Mouse (Mus musculus): Measurements from ENCODE around the gene Baz2b.

Gene Baz2b

DNA sequence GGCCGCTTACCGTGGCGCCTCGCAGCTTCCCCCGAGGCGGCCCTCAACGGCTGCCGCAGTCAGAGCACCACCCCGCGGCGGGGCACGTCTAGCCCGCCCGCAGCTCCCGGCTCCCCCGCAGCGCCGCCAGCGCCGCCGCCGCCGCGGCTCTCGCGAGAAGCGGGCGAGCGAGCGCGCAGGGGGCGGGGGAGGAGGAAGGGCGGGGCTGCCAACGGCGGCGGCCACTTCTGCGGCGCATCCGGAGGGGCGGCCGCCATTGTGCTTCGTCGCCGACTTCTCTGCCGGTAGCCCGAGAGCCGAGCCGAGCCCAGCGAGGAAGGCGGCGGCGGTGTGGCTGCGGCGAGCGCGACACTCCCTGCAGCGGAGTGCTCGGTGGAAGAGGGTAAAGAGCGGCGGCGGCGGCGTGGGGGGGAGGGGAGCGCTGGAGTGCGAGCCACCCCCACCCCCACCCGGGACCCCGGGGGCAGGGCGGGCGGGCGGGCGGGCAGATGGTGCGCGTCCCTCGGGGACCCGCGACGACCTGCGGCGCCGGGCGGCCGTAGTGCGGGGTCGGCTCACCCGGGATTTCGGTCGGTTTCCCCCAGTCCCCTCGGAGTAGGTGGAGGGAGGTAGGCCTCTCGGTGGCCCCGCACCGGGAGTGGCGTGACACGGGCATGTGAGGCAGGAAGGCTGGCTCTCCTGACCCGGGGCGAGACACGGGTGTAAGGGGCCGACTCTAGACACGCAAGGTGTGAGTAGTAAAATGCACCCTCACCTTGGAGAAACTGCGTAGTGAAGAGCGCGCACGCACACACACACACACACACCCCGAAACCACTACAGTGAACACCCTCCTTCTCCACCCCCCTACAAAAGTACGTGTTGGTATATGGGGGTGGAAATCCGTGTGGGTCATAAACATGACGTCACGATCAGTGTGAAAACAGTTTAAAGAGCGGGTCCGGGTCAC, at the start of gene Baz2b, which contains the start of gene March7:
Baz2b (minus strand) TSS at position 137 of the 949 bp plus-strand sequence.
March7 (plus strand) TSS at position 185 of the 949 bp plus-strand sequence.
- DNase-seq = peak; percentile 93 to 95

- no peak for DNase-seq
Observed at GRCm38 (mm10) chr2:60259186-60259585, 49.5 kb upstream of the Baz2b start.

GRCm38 (mm10) chr2:60256751-60257150, 47.1 kb upstream of the Baz2b start:
- no peak for DNase-seq

GRCm38 (mm10) chr2:60253506-60253905, 43.9 kb upstream of the Baz2b start:
- no peak for DNase-seq

GRCm38 (mm10) chr2:60252782-60253181, 43.1 kb upstream of the Baz2b start:
- DNase-seq = no peak

GRCm38 (mm10) chr2:60234506-60234905, 24.9 kb upstream of the Baz2b start:
- no peak for DNase-seq

DNA sequence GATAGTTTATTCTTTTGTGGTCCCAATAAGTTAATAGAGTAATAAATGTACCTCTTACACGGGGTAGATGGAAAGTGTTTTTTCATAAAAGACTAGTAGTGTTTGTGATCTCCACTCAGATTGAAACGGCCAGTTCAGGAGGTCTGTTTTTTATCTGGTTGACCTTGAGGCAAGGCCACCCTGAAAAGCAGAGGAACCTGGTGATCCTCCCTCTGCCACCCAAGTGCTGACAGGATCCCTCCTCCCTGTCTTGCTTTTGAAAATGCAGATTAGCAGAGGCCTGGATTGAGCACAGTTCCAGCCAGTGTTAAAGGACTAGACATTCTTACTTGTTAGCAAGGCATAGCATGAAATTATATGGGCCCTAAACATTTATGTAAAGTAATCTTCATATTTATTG, 23.5 kb upstream of the Baz2b start:
- no peak for DNase-seq

DNA sequence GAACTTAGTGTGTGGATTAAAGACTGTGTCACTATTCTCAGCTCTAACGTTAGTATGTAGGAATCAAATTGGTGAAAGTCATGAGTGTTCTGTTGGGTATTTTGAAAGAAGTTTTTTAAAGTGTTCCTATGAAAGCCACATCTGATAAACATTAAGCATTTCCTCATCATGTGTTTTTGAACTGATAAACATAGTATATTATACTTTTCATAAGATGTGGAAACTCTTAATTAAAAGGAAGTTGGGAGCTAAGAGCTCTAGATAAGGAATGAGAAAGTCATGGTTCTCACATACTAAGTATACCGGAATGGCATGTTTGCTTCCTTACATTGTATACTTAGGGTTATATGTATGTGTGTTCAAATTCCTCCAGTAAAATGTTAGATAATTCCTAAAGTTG, 20.7 kb upstream of the Baz2b start:
- no peak for DNase-seq

GRCm38 (mm10) chr2:60228470-60228869, 18.8 kb upstream of the Baz2b start:
- no peak for DNase-seq

GRCm38 (mm10) chr2:60223489-60223888, 13.8 kb upstream of the Baz2b start:
- DNase-seq = no peak

DNA sequence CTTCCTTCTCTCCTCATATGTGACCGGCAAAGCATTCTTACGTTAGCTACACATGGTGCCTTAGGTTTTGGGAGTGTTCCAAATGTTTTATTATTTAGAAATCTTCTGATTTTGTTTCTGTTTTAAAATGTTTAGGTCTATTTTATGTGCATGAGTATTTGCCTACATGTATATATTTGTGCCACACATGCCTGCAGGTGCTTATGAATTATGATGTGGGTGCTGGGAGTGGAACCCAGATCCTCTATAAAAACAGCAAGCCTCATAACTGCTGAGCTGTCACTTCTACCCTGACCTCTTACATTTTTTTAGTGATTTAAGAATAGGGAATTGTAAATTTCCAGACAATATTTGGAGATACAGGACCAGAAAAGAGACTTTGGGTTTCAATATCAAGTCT, 12.3 kb upstream of the Baz2b start:
- no peak for DNase-seq

DNA sequence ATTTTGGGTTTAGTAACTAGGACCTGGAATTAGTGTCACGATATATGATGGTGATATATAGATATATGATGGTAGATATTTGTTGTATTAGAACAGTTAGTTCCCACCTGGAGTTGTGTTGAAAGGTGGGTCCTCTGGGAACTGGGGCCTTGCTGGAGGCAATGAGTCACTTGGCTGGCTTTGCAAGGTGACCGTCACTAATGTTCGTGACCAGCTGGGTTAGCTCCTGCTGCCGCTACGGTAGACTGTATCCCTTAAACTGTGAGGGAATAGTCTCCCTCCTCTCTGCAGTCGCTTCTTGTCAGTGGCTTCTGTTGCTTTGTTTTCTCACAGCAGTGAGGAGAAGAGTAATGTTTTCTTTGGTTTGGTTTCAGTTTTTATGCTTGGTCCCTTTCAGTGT, 11.6 kb upstream of the Baz2b start:
- no peak for DNase-seq

DNA sequence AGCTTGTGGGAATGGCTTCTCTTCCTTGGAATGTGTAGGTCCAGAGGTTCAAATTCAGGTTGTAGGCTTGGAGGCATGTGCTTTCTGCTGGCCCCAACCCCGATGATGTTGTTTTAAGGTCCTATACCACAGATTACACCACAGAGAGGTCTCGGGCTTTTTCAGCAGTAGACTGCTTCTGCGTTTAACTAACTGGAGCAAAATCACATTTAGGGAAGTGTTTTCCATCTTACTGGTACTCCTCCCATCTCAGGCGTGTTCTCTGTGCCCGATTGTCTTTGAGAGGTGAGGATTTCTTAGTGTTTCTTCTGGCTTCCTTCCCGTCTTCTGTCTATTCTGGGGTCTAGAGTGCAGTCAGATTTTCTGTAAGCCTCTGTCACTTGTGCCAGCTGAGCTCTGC, 8.0 kb upstream of the Baz2b start:
- no peak for DNase-seq

- no peak for DNase-seq
Observed at GRCm38 (mm10) chr2:60216547-60217153, 7.0 kb upstream of the Baz2b start.

- no peak for DNase-seq
Observed at GRCm38 (mm10) chr2:60214683-60215082, 5.0 kb upstream of the Baz2b start.

DNA sequence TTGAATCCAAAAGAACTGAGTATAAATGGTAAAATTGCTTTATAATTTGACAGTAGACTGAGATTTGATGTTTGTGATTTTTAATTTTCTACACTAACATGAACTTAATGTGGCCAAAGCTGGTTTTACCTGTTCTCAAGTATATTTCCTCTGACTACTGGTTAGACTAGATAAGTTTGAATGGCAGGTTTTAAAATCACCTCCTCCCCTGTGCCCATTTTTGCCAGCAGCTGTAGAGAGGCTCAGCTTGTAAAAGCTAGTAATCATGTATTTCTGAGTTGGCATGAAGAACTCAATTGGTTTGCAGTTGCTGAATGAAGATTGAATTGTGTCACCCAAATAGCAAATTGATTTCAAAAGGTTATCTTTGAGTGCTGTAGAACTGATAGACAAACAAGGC, 2.8 kb upstream of the Baz2b start:
- DNase-seq = no peak

DNA sequence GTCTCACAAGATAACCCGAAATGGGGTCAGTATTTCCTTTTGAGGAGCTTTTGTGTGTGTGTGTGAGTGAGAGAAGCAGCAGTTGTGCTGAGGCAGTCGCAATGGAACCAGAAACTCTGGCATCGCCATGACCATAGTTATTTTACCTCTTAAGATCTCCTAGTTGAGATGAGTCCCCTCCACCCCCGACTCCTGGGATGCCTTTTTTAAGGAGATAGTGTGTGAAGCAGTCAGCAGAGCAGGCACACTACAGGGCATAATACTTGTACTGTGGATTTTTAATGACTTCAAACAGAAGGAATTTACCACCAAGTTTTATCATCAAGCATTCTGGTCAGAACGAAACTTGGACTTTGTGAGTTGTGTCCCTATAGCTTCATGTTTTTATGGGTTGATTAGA, 1.2 kb upstream of the Baz2b start:
- DNase-seq = no peak

DNA sequence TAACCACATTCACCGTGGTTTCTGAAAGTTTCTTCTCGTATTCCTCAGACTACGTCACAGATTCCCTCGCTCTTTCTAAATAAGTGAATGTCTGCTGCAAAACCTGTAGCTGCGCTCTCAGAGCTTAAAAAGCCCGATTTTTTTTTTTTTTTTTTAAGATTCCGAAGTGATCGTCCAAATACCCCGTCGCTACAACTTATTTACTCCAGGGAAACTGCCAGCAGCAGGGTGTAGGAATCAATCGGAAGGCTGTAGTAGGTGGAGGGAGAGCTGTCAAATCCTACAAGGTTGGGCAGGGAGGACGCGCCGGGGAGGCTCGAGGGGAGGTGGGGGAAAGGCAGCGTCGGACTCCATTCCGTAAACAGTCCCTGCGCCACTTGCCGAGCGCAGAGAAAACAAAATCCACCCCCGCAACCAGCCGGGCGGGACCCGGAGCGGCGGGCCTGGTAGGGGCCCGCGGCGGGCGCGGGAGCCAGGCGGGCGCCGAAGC, 472 bp downstream of the Baz2b start:
- peak in 1 of 2 experiments; percentile 70 for DNase-seq

GRCm38 (mm10) chr2:60205795-60206194, 3.8 kb downstream of the Baz2b start:
- DNase-seq = no peak

DNA sequence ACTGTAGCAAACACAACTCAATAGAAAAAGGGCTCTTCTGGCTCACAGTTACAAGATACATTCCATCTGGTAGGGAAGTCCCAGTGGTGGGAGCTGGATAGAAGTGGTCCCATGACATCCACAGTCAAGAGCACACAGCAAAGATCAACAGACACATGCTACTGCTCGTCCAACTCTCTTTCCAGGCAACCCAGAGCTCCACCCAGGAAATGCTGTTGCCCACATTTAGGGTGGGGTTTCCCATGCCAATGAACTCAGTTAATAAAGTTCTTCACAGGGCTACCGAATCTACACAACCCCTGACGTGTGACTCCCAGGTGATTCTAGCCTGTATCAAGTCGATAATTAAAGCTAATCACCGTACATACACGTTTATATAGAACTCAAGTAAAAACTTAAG, 5.5 kb downstream of the Baz2b start:
- no peak for DNase-seq

GRCm38 (mm10) chr2:60203733-60204132, 5.9 kb downstream of the Baz2b start:
- DNase-seq = no peak

GRCm38 (mm10) chr2:60202900-60203530, 6.6 kb downstream of the Baz2b start:
- no peak for DNase-seq

GRCm38 (mm10) chr2:60200667-60201066, 9.0 kb downstream of the Baz2b start:
- DNase-seq = peak; percentile 53 to 76

Data from lung, postnatal 4 days (tissue).